Mouse (Mus musculus): ENCODE measurements around the gene Map4. TPM values are rescaled to one million over a fixed set of nuclear protein-coding genes. Genes with fewer than 3 reads are reported as not detected.
A peak's percentile ranks its signal among the peaks of the same experiment; 100 is the strongest.

Gene Map4
- polyA plus RNA-seq, 2 experiments, result 7.7 to 13.5 TPM

- Histone ChIP-seq H3K9ac (replicated peaks) (no peak overlapping the region), H3K4me1 (replicated peaks; ENCODE audit: control insufficient read depth in 2 of 2, insufficient read depth in 2 of 2, low read length in 1 of 2) (no peaks in the 10 kb centered on the region), H3K36me3 (replicated peaks; ENCODE audit: control insufficient read depth, insufficient read depth, low read depth) (no peaks in the 10 kb centered on the region), H3K4me2 (ENCODE audit: low read depth) (no peak overlapping the region), H3K27ac (no peak overlapping the region), H3K4me3 (ENCODE audit: insufficient read depth in 1 of 2, low read depth in 2 of 2, low read length in 2 of 2) (no peak overlapping the region), H3K9me3 (ENCODE audit: control insufficient read depth, low read length) (no peaks in the 10 kb centered on the region), H3K27me3 (ENCODE audit: control insufficient read depth, insufficient read depth, low read length) (no peaks in the 10 kb centered on the region)
- 86% methylated on average over 1 of the region's 1 CpGs for WGBS (ENCODE audit: insufficient replicate concordance)
- DNase-seq (ENCODE audit: low read depth in 3 of 3, low spot score in 3 of 3), result no peak
- no peak for TF ChIP-seq CTCF (IDR thresholded peaks at IDR 0.05; ENCODE audit: low read depth)
- no peak for TF ChIP-seq EP300 (IDR thresholded peaks at IDR 0.05; ENCODE audit: low read depth)
- ATAC-seq (ENCODE audit: insufficient read depth), result no peak
Observed at GRCm38 (mm10) chr9:110021463-110021862, 90.2 kb downstream of the Map4 start.

GRCm38 (mm10) chr9:110022151-110022550 is 90.9 kb downstream of the Map4 start:
- Histone ChIP-seq H3K4me3 (ENCODE audit: insufficient read depth in 1 of 2, low read depth in 2 of 2, low read length in 2 of 2) (no peak overlapping the region), H3K36me3 (replicated peaks; ENCODE audit: control insufficient read depth, insufficient read depth, low read depth) (no peaks in the 10 kb centered on the region), H3K9ac (replicated peaks) (no peak overlapping the region), H3K9me3 (ENCODE audit: control insufficient read depth, low read length) (no peaks in the 10 kb centered on the region), H3K27ac (no peak overlapping the region), H3K4me2 (ENCODE audit: low read depth) (no peak overlapping the region), H3K27me3 (ENCODE audit: control insufficient read depth, insufficient read depth, low read length) (no peaks in the 10 kb centered on the region), H3K4me1 (replicated peaks; ENCODE audit: control insufficient read depth in 2 of 2, insufficient read depth in 2 of 2, low read length in 1 of 2) (no peaks in the 10 kb centered on the region)
- DNase-seq (ENCODE audit: low read depth in 3 of 3, low spot score in 3 of 3), result no peak
- no peak for TF ChIP-seq CTCF (IDR thresholded peaks at IDR 0.05; ENCODE audit: low read depth)
- TF ChIP-seq EP300 (IDR thresholded peaks at IDR 0.05; ENCODE audit: low read depth), result no peak
- 76% methylated on average over 2 of the region's 2 CpGs for WGBS (ENCODE audit: insufficient replicate concordance)
- ATAC-seq (ENCODE audit: insufficient read depth), result no peak

- no peak for ATAC-seq (ENCODE audit: insufficient read depth)
- no peaks in the 10 kb centered on the region for H3K36me3 ChIP-seq (replicated peaks; ENCODE audit: control insufficient read depth, insufficient read depth, low read depth)
- H3K9me3 ChIP-seq (ENCODE audit: control insufficient read depth, low read length), result no peaks in the 10 kb centered on the region
- no peak overlapping the region for H3K27ac ChIP-seq
- no peak overlapping the region for H3K9ac ChIP-seq (replicated peaks)
- DNase-seq (ENCODE audit: low read depth in 3 of 3, low spot score in 3 of 3), result no peak
- no peaks in the 10 kb centered on the region; a peak in 2 of 4 replicates for H3K4me1 ChIP-seq (replicated peaks; ENCODE audit: control insufficient read depth in 2 of 2, insufficient read depth in 2 of 2, low read length in 1 of 2)
- H3K27me3 ChIP-seq (ENCODE audit: control insufficient read depth, insufficient read depth, low read length), result no peaks in the 10 kb centered on the region
- TF ChIP-seq CTCF (IDR thresholded peaks at IDR 0.05; ENCODE audit: low read depth), result no peak
- no peak for TF ChIP-seq EP300 (IDR thresholded peaks at IDR 0.05; ENCODE audit: low read depth)
- H3K4me2 ChIP-seq (ENCODE audit: low read depth), result no peak overlapping the region
- no peak overlapping the region for H3K4me3 ChIP-seq (ENCODE audit: insufficient read depth in 1 of 2, low read depth in 2 of 2, low read length in 2 of 2)
- 59% methylated on average over 4 of the region's 4 CpGs for WGBS (ENCODE audit: insufficient replicate concordance)
Observed at GRCm38 (mm10) chr9:110035091-110035490, 103.8 kb downstream of the Map4 start.

- no peaks in the 10 kb centered on the region for H3K36me3 ChIP-seq (replicated peaks; ENCODE audit: control insufficient read depth, insufficient read depth, low read depth)
- WGBS (ENCODE audit: insufficient replicate concordance), result 26% methylated on average over 8 of the region's 8 CpGs
- DNase-seq (ENCODE audit: low read depth in 3 of 3, low spot score in 3 of 3) (peak in 1 of 3 experiments; percentile 5), ATAC-seq (ENCODE audit: insufficient read depth) (no peak)
- TF ChIP-seq CTCF (IDR thresholded peaks at IDR 0.05; ENCODE audit: low read depth), result no peak
- no peak for TF ChIP-seq EP300 (IDR thresholded peaks at IDR 0.05; ENCODE audit: low read depth)
- H3K9ac ChIP-seq (replicated peaks), result no peak overlapping the region
- no peaks in the 10 kb centered on the region; a peak in 2 of 4 replicates for H3K4me1 ChIP-seq (replicated peaks; ENCODE audit: control insufficient read depth in 2 of 2, insufficient read depth in 2 of 2, low read length in 1 of 2)
- no peak overlapping the region for H3K4me2 ChIP-seq (ENCODE audit: low read depth)
- no peaks in the 10 kb centered on the region for H3K27me3 ChIP-seq (ENCODE audit: control insufficient read depth, insufficient read depth, low read length)
- H3K4me3 ChIP-seq (ENCODE audit: insufficient read depth in 1 of 2, low read depth in 2 of 2, low read length in 2 of 2), result no peak overlapping the region
- no peak overlapping the region for H3K27ac ChIP-seq
- H3K9me3 ChIP-seq (ENCODE audit: control insufficient read depth, low read length), result no peaks in the 10 kb centered on the region
Observed at GRCm38 (mm10) chr9:110037895-110038294, 106.6 kb downstream of the Map4 start.

GRCm38 (mm10) chr9:110038485-110038884 is 107.2 kb downstream of the Map4 start:
- H3K27me3 ChIP-seq (ENCODE audit: control insufficient read depth, insufficient read depth, low read length), result no peaks in the 10 kb centered on the region
- WGBS (ENCODE audit: insufficient replicate concordance), result 58% methylated on average over 2 of the region's 2 CpGs
- no peak overlapping the region for H3K4me2 ChIP-seq (ENCODE audit: low read depth)
- no peak for TF ChIP-seq EP300 (IDR thresholded peaks at IDR 0.05; ENCODE audit: low read depth)
- TF ChIP-seq CTCF (IDR thresholded peaks at IDR 0.05; ENCODE audit: low read depth), result no peak
- no peaks in the 10 kb centered on the region; a peak in 2 of 4 replicates for H3K4me1 ChIP-seq (replicated peaks; ENCODE audit: control insufficient read depth in 2 of 2, insufficient read depth in 2 of 2, low read length in 1 of 2)
- H3K36me3 ChIP-seq (replicated peaks; ENCODE audit: control insufficient read depth, insufficient read depth, low read depth), result no peaks in the 10 kb centered on the region
- ATAC-seq (ENCODE audit: insufficient read depth) (no peak), DNase-seq (ENCODE audit: low read depth in 3 of 3, low spot score in 3 of 3) (no peak)
- H3K9me3 ChIP-seq (ENCODE audit: control insufficient read depth, low read length), result no peaks in the 10 kb centered on the region
- H3K4me3 ChIP-seq (ENCODE audit: insufficient read depth in 1 of 2, low read depth in 2 of 2, low read length in 2 of 2), result no peak overlapping the region
- H3K27ac ChIP-seq, result no peak overlapping the region
- no peak overlapping the region for H3K9ac ChIP-seq (replicated peaks)

Measured in liver, embryonic 14.5 days (tissue).